Mouse (Mus musculus) limb, embryonic 12.5 days (tissue): ENCODE measurements around the gene Gm20388. TPM values are rescaled to one million over a fixed set of nuclear protein-coding genes. Genes with fewer than 3 reads are reported as not detected.
"Not testable (repeated sequence)": the region's sequence is repeated elsewhere in the genome, so short reads cannot be mapped to it uniquely, and the experiment has no call there.

Source experiments
- ATAC-seq: fragments of 200-750 bp; cut with Nextera tagmentation; 2 replicates; pipeline ENCODE4 v1.8.0; 2017; ENCODE audit warnings: low read depth, moderate TSS enrichment; ENCODE audit not compliant: insufficient number of reproducible peaks, insufficient read depth, low FRiP score, low TSS enrichment
- H3K27ac ChIP-seq: fragments of 300-500 bp; sonication (generic); 2 replicates; pipeline ENCODE4 v1.5.1; 2016; ENCODE audit warnings: mild to moderate bottlenecking, moderate library complexity
- H3K27me3 ChIP-seq: fragments of 300-500 bp; sonication (generic); 2 replicates; pipeline ENCODE4 v1.6.1; 2016; ENCODE audit warnings: mild to moderate bottlenecking, moderate library complexity
- H3K36me3 ChIP-seq: fragments of 300-500 bp; sonication (generic); 2 replicates; pipeline ENCODE4 v1.6.1; 2016; ENCODE audit warnings: mild to moderate bottlenecking, moderate library complexity
- H3K4me1 ChIP-seq: fragments of 300-500 bp; sonication (generic); replicated peaks from 2 replicates; pipeline ENCODE4 v1.6.1; 2016
- H3K4me2 ChIP-seq: fragments of 300-500 bp; sonication (generic); 2 replicates; pipeline ENCODE4 v1.6.1; 2016; ENCODE audit warnings: mild to moderate bottlenecking, moderate library complexity
- H3K4me3 ChIP-seq: fragments of 300-500 bp; sonication (generic); replicated peaks from 2 replicates; pipeline ENCODE4 v1.5.1; 2016; ENCODE audit warnings: mild to moderate bottlenecking
- H3K9ac ChIP-seq: fragments of 300-500 bp; sonication (generic); replicated peaks from 2 replicates; pipeline ENCODE4 v1.6.1; 2016; ENCODE audit warnings: mild to moderate bottlenecking, moderate library complexity
- H3K9me3 ChIP-seq: fragments of 300-500 bp; sonication (generic); 2 replicates; pipeline ENCODE4 v1.6.1; 2016; ENCODE audit warnings: mild to moderate bottlenecking, moderate library complexity
- WGBS: fragments of 180-500 bp; shearing (Covaris S2); methylation state at CpG from one replicate; pipeline ENCODE4 v1.1.7; 2016; 5-methylcytosine and 5-hydroxymethylcytosine counted together
- polyA plus RNA-seq: library from polyadenylated mRNA; unstranded; fragments of >200 nt; fragmentation: Nextera tagmentation; extraction: Ambion mirVana; gene quantifications from 2 replicates; pipeline ENCODE4 v1.2.1, GENCODE M21; 2016

Gene Gm20388
- polyA plus RNA-seq, 1 experiment from 2014 or later: not detected

- no peaks in the 10 kb centered on the region for H3K36me3 ChIP-seq
- H3K4me3 ChIP-seq: no peak overlapping the region
- no peak overlapping the region for H3K27ac ChIP-seq
- no peaks in the 10 kb centered on the region for H3K9me3 ChIP-seq
- no peak overlapping the region for H3K4me2 ChIP-seq
- 0 out of 2 replicates have a peak overlapping the region, but pooled peaks have one; percentile 40 for H3K9ac ChIP-seq
- H3K27me3 ChIP-seq: 0 out of 2 replicates have a peak, but pooled peaks cover 3% of the 10 kb centered on the region
- H3K4me1 ChIP-seq: peaks cover 82% of the 10 kb centered on the region
- no peak for ATAC-seq
- WGBS: 64% methylated on average over 11 of the region's 11 CpGs
Observed at GRCm38 (mm10) chr8:120348922-120349321, 438.3 kb downstream of the Gm20388 start.

DNA sequence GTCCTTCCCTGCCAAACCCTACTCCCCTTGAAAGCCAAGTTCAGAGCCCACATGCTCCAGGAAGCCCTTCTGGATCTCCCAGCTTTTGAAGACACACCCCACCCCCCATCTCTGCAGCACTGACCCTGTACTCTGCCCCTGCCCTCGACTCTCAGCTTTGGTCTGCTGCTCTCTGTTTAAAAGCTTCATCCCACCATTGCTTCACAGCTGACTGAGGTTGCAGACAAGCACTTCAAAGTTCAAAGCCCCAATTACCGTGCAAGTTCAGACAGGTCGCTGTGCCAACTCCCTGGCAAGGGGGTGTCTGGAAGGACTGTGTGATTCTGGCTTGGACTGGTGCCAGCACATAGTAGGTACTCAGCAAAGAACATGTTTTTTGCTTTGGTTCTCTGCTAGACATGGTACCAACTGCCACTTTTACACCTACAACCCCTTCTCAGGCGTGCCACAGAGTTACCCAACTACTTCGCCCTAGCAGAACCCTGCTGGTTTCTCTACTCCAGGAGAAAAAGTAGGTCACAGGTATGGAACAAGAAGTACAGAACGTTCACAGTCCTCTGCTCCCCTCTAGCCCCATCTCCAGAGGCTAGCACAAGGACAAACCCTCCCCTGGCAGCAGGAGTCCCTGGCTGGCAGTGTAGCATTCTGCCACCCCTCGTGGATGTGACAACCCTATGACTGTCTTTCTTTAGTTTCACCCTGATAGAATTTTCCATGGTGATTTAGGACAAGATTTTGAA is 440.9 kb downstream of the Gm20388 start:
- H3K27me3 ChIP-seq: 0 out of 2 replicates have a peak, but pooled peaks cover 3% of the 10 kb centered on the region
- peaks cover 70% of the 10 kb centered on the region for H3K4me1 ChIP-seq
- WGBS: 44% methylated on average over 7 of the region's 7 CpGs

GRCm38 (mm10) chr8:120352096-120352495 is 441.5 kb downstream of the Gm20388 start:
- no peak overlapping the region for H3K4me3 ChIP-seq

More for the DNA sequence above, 440.9 kb downstream of the Gm20388 start:
- ATAC-seq: no peak
- Histone ChIP-seq H3K9ac (no peak overlapping the region), H3K4me3 (no peak overlapping the region), H3K4me2 (peak overlapping the region; percentile 26), H3K36me3 (no peaks in the 10 kb centered on the region), H3K27ac (no peak overlapping the region), H3K9me3 (no peaks in the 10 kb centered on the region)

DNA sequence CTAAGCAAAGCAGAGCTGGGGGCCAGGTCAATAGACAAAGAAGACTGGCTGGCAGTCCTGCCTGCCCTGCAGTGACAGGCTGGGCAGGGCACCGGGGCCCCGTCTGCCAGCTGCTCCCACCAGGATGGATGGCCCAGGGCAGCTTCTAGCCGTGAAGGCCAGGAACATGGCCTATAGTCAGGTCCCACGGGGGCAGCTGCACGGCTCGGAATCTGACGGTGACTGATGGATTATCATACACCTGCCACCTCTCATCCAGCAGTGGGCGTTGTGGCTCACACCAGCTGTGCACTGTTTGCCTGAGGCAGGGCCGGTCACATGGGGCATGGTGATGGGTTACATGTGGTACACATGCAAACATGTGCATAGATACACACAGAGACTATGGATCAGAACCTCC is 445.4 kb downstream of the Gm20388 start:
- H3K9ac ChIP-seq: no peak overlapping the region
- 76% methylated on average over 9 of the region's 9 CpGs for WGBS
- no peaks in the 10 kb centered on the region for H3K9me3 ChIP-seq
- ATAC-seq: no peak
- H3K4me2 ChIP-seq: no peak overlapping the region
- H3K36me3 ChIP-seq: no peaks in the 10 kb centered on the region
- H3K27ac ChIP-seq: no peak overlapping the region
- peaks cover 65% of the 10 kb centered on the region for H3K4me1 ChIP-seq
- H3K4me3 ChIP-seq: no peak overlapping the region
- no peaks in the 10 kb centered on the region for H3K27me3 ChIP-seq

More at GRCm38 (mm10) chr8:120352096-120352495, 441.5 kb downstream of the Gm20388 start:
- H3K27ac ChIP-seq: no peak overlapping the region
- WGBS: 10% methylated on average over 10 of the region's 10 CpGs
- 0 out of 2 replicates have a peak, but pooled peaks cover 3% of the 10 kb centered on the region for H3K27me3 ChIP-seq
- peak overlapping the region; percentile 26 for H3K4me2 ChIP-seq
- no peaks in the 10 kb centered on the region for H3K9me3 ChIP-seq
- no peak for ATAC-seq
- H3K9ac ChIP-seq: no peak overlapping the region
- no peaks in the 10 kb centered on the region for H3K36me3 ChIP-seq
- peaks cover 69% of the 10 kb centered on the region for H3K4me1 ChIP-seq

GRCm38 (mm10) chr8:120357504-120357903 is 446.9 kb downstream of the Gm20388 start:
- no peak overlapping the region for H3K9ac ChIP-seq
- no peak overlapping the region for H3K4me3 ChIP-seq
- H3K4me2 ChIP-seq: no peak overlapping the region
- H3K9me3 ChIP-seq: no peaks in the 10 kb centered on the region
- no peak overlapping the region; the same call in 1 of the 2 replicates for H3K27ac ChIP-seq
- no peaks in the 10 kb centered on the region for H3K36me3 ChIP-seq
- ATAC-seq: no peak
- no peaks in the 10 kb centered on the region for H3K27me3 ChIP-seq
- 70% methylated on average over 6 of the region's 6 CpGs for WGBS
- peaks cover 59% of the 10 kb centered on the region for H3K4me1 ChIP-seq

GRCm38 (mm10) chr8:120361301-120361700 is 450.7 kb downstream of the Gm20388 start:
- no peak overlapping the region for H3K9ac ChIP-seq
- no peak overlapping the region; the same call in 1 of the 2 replicates for H3K27ac ChIP-seq
- WGBS: 81% methylated on average over 8 of the region's 8 CpGs
- H3K27me3 ChIP-seq: no peaks in the 10 kb centered on the region
- peaks cover 65% of the 10 kb centered on the region for H3K4me1 ChIP-seq
- no peak for ATAC-seq
- no peaks in the 10 kb centered on the region for H3K36me3 ChIP-seq
- H3K4me2 ChIP-seq: no peak overlapping the region
- no peak overlapping the region for H3K4me3 ChIP-seq
- no peaks in the 10 kb centered on the region for H3K9me3 ChIP-seq

- Histone ChIP-seq H3K27ac (no peak overlapping the region; the same call in 1 of the 2 replicates), H3K4me1 (peaks cover 58% of the 10 kb centered on the region), H3K9me3 (no peaks in the 10 kb centered on the region), H3K27me3 (no peaks in the 10 kb centered on the region), H3K9ac (no peak overlapping the region; the same call in 1 of the 2 replicates), H3K4me3 (no peak overlapping the region), H3K36me3 (no peaks in the 10 kb centered on the region), H3K4me2 (no peak overlapping the region)
- ATAC-seq: no peak
- WGBS: 45% methylated on average over 10 of the region's 10 CpGs
Observed at GRCm38 (mm10) chr8:120363552-120364071, 453.0 kb downstream of the Gm20388 start.

DNA sequence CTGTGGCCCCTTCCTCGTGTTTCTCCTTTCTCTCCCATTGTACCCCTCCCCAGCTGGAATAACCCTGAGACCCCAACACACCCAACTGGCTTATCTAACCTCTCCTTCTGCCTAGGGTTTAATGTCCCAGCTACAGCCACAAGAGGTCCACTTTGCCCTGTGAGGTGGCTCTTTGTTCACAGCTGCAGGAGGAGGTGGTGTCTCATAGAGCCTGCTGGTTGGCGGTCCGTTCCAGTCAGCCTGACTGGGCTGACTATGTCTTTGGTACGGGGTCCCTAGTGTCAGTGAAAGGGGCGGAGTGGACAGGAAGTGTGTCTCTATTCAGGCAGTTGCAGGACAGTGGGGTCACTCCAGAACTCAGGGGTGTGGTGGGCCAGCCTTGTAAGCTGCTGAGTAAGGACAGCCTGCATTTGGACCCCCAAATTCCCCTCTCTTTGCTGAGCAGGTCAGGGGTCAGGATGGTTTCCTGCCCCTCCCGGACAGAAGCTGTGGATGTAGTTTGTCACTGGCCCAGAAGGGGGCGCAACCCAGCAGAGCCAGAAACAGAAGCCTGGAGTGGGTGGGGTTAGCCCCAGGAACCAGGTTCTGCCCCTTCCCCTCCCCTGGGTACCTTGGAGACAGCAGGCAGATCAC is 453.6 kb downstream of the Gm20388 start:
- Histone ChIP-seq H3K27ac (no peak overlapping the region), H3K36me3 (no peaks in the 10 kb centered on the region), H3K27me3 (no peaks in the 10 kb centered on the region), H3K9me3 (no peaks in the 10 kb centered on the region), H3K4me3 (no peak overlapping the region), H3K4me2 (no peak overlapping the region), H3K9ac (no peak overlapping the region; the same call in 1 of the 2 replicates), H3K4me1 (peaks cover 63% of the 10 kb centered on the region)
- 49% methylated on average over 7 of the region's 7 CpGs for WGBS
- ATAC-seq: no peak

GRCm38 (mm10) chr8:120366840-120367239 is 456.2 kb downstream of the Gm20388 start:
- peaks cover 58% of the 10 kb centered on the region for H3K4me1 ChIP-seq
- H3K27ac ChIP-seq: no peak overlapping the region
- no peak overlapping the region for H3K4me3 ChIP-seq
- no peaks in the 10 kb centered on the region for H3K27me3 ChIP-seq
- H3K4me2 ChIP-seq: no peak overlapping the region
- 76% methylated on average over 6 of the region's 6 CpGs for WGBS
- no peak overlapping the region for H3K9ac ChIP-seq
- H3K9me3 ChIP-seq: no peaks in the 10 kb centered on the region
- ATAC-seq: no peak
- H3K36me3 ChIP-seq: no peaks in the 10 kb centered on the region

DNA sequence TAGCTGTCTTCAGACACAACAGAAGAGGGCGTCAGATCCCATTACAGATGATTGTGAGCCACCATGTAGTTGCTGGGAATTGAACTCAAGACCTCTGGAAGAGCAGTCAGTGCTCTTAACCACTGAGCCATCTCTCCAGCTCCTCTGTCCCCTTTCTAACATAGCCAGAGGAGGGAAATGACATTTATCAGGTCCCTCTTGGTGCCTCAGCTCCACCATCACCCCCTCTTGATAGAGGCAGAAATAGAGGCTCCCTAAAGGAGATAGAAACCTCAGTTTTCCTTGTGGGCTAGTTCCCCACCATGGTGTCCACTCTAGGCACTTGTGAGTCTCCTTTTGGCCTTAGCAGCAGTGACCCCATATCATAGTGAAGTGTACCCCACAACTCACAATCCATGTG is 457.6 kb downstream of the Gm20388 start:
- not testable (repeated sequence) for H3K9ac ChIP-seq, H3K36me3 ChIP-seq, H3K4me2 ChIP-seq, H3K27me3 ChIP-seq, H3K4me3 ChIP-seq, ATAC-seq, H3K9me3 ChIP-seq
- H3K27ac ChIP-seq: peak overlapping the region; percentile 66
- 82% methylated on average over 1 of the region's 1 CpGs for WGBS
- peaks cover 52% of the 10 kb centered on the region for H3K4me1 ChIP-seq
